Mouse (Mus musculus) liver, embryonic 16.5 days (tissue): ENCODE results near the gene Dhrs9. TPM values are rescaled to one million over a fixed set of nuclear protein-coding genes. Genes with fewer than 3 reads are reported as not detected.

Experiments
- ATAC-seq: fragments of 200-750 bp; cut with Nextera tagmentation; 2 replicates; pipeline ENCODE4 v1.8.0; 2017; ENCODE audit warnings: low read depth, mild to moderate bottlenecking, moderate number of reproducible peaks, moderate library complexity
- H3K27ac ChIP-seq: fragments of 300-500 bp; sonication (generic); 2 replicates; pipeline ENCODE4 v1.5.1; 2014; ENCODE audit warnings: mild to moderate bottlenecking, low read length
- H3K27me3 ChIP-seq: fragments of 300-500 bp; sonication (generic); 2 replicates; pipeline ENCODE4 v1.6.1; 2014; ENCODE audit warnings: low read depth, low read length, mixed read lengths; ENCODE audit not compliant: control insufficient read depth, insufficient read depth
- H3K36me3 ChIP-seq: fragments of 300-500 bp; sonication (generic); 2 replicates; pipeline ENCODE4 v1.6.1; 2014; ENCODE audit warnings: mild to moderate bottlenecking; ENCODE audit not compliant: control insufficient read depth, insufficient read depth
- H3K4me1 ChIP-seq: fragments of 300-500 bp; sonication (generic); 2 replicates; pipeline ENCODE4 v1.6.1; 2014; ENCODE audit warnings: low read depth, low read length, mixed read lengths; ENCODE audit not compliant: control insufficient read depth
- H3K4me2 ChIP-seq: fragments of 300-500 bp; sonication (generic); 2 replicates; pipeline ENCODE4 v1.6.1; 2014; ENCODE audit warnings: low read depth, low read length, mixed read lengths
- H3K4me3 ChIP-seq: fragments of 300-500 bp; sonication (generic); 2 replicates; pipeline ENCODE4 v1.5.1; 2014; ENCODE audit warnings: low read depth, mild to moderate bottlenecking, low read length
- H3K9ac ChIP-seq: fragments of 300-500 bp; sonication (generic); 2 replicates; pipeline ENCODE4 v1.6.1; 2014; ENCODE audit warnings: low read depth, low read length
- H3K9me3 ChIP-seq: fragments of 300-500 bp; sonication (generic); replicated peaks from 2 replicates; pipeline ENCODE4 v1.6.1; 2016; ENCODE audit warnings: low read length; ENCODE audit not compliant: control insufficient read depth
- WGBS: fragments of 180-500 bp; shearing (Covaris S2); extraction: QIAGEN DNeasy Blood & Tissue Kit; methylation state at CpG from one replicate; pipeline ENCODE4 v1.1.7; 2014; ENCODE audit not compliant: insufficient replicate concordance; 5-methylcytosine and 5-hydroxymethylcytosine counted together
- polyA plus RNA-seq: library from polyadenylated mRNA; unstranded; fragments of >200 nt; fragmentation: Nextera tagmentation; extraction: Ambion mirVana; gene quantifications from 2 replicates; pipeline ENCODE4 v1.2.1, GENCODE M21; 2015

Gene Dhrs9
- polyA plus RNA-seq, 1 experiment from 2014 or later, result 0.22 TPM

GRCm38 (mm10) chr2:69441656-69442055 is 61.4 kb downstream of the Dhrs9 start:
- Histone ChIP-seq H3K27ac (no peak overlapping the region), H3K4me2 (no peak overlapping the region)
- no peak for ATAC-seq

GRCm38 (mm10) chr2:69445896-69446472 is 65.7 kb downstream of the Dhrs9 start:
- no peak for ATAC-seq

More at GRCm38 (mm10) chr2:69441656-69442055, 61.4 kb downstream of the Dhrs9 start:
- Histone ChIP-seq H3K9ac (no peak overlapping the region), H3K27me3 (no peaks in the 10 kb centered on the region), H3K9me3 (no peaks in the 10 kb centered on the region), H3K4me3 (no peak overlapping the region), H3K36me3 (no peaks in the 10 kb centered on the region), H3K4me1 (no peaks in the 10 kb centered on the region)
- WGBS, result 31% methylated on average over 3 of the region's 3 CpGs

GRCm38 (mm10) chr2:69448581-69448980 is 68.3 kb downstream of the Dhrs9 start:
- 67% methylated on average over 4 of the region's 4 CpGs for WGBS
- no peak overlapping the region for H3K4me3 ChIP-seq
- no peaks in the 10 kb centered on the region for H3K4me1 ChIP-seq
- H3K27ac ChIP-seq, result no peak overlapping the region
- H3K9me3 ChIP-seq, result no peaks in the 10 kb centered on the region
- no peak overlapping the region for H3K9ac ChIP-seq
- H3K36me3 ChIP-seq, result no peaks in the 10 kb centered on the region
- no peak overlapping the region for H3K4me2 ChIP-seq
- H3K27me3 ChIP-seq, result no peaks in the 10 kb centered on the region
- no peak for ATAC-seq

More at GRCm38 (mm10) chr2:69445896-69446472, 65.7 kb downstream of the Dhrs9 start:
- Histone ChIP-seq H3K9me3 (no peaks in the 10 kb centered on the region), H3K27ac (no peak overlapping the region), H3K4me3 (no peak overlapping the region), H3K27me3 (no peaks in the 10 kb centered on the region), H3K9ac (no peak overlapping the region), H3K36me3 (no peaks in the 10 kb centered on the region), H3K4me1 (no peaks in the 10 kb centered on the region), H3K4me2 (no peak overlapping the region)
- 51% methylated on average over 4 of the region's 4 CpGs for WGBS

GRCm38 (mm10) chr2:69451128-69451527 is 70.9 kb downstream of the Dhrs9 start:
- Histone ChIP-seq H3K4me1 (no peaks in the 10 kb centered on the region), H3K9me3 (no peaks in the 10 kb centered on the region), H3K36me3 (no peaks in the 10 kb centered on the region), H3K27me3 (no peaks in the 10 kb centered on the region), H3K4me2 (no peak overlapping the region), H3K9ac (no peak overlapping the region), H3K4me3 (no peak overlapping the region), H3K27ac (no peak overlapping the region)
- no peak for ATAC-seq
- WGBS, result 68% methylated on average over 5 of the region's 5 CpGs

Other genes starting within 250 kb of the Dhrs9 start
- 7.0 and 7.2 TPM in 2 replicates for gene Nostrin, start 244.6 kb upstream of the Dhrs9 start, polyA plus RNA-seq
- gene Spc25, start 174.3 kb upstream of the Dhrs9 start, polyA plus RNA-seq, result 119 and 126 TPM in 2 replicates
- gene G6pc2, start 169.4 kb upstream of the Dhrs9 start, polyA plus RNA-seq, result not detected in 2 replicates
- gene Abcb11, start 37.8 kb upstream of the Dhrs9 start, polyA plus RNA-seq, result 18.7 and 20.9 TPM in 2 replicates
- gene Lrp2, start 205.6 kb downstream of the Dhrs9 start, polyA plus RNA-seq, result 0.08 TPM in 2 replicates